9 mouse cellular contexts compared by ENCODE assay signal in the genomic region with DNA sequence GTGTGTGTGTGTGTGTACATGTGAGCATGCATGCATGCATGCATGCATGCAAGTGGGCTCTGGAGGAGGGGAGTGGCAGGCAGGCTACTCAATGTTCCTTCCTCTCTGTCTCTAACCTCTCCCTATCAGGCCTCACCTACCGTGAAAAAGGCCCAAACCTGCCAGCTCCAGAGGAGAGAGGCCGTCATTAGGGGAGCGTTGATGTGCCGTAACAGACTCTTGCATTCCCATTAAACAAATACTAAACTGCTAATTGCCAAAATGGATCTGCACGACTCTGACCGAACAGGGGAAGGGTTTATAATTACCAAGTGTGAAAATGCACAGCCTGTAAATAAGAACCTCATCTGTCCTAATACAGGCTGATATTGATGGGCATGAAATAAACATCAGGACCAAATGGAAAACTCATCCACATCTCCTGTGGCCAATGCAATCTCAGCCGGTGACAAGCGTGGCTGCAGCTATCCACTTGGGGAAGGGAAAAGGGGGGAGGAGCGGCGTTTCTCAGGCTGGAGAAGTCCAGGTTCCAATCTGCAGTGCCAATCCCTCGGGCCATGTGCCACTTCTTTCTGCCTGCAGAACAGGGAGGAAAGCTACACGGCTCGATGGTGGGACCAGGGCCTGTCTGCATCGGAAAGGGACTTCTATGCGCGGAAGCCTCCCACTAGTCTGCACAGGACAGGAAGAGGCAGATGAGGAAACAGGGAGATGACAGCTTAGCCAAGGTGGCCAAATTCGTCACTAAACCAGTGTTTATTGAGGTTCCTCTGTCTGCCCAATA.
DNase-seq lines count a peak whose midpoint lies in the region; ATAC-seq lines count a peak whose summit lies in the region.
"Had no signal": no experiment of that assay in that cellular context is flagged by ENCODE, and none has a peak within 500 bp of the region (broad histone marks: within the 10 kb centered on the region; RNA-seq: fewer than 3 reads in every experiment).

No protein-coding gene starts in this region.

- H3K4me3 ChIP-seq in forebrain, embryonic 14.5 days (ENCODE audit: low read depth, low read length): no peak overlapping the region
- H3K4me3 ChIP-seq in hindbrain, embryonic 13.5 days: no peak overlapping the region
- no peak overlapping the region for H3K4me3 ChIP-seq in neural tube, embryonic 14.5 days (ENCODE audit: low read depth, low read length)
- no peak overlapping the region for H3K4me3 ChIP-seq in intestine, embryonic 15.5 days (replicated peaks)

- no peak overlapping the region for H3K9ac ChIP-seq in forebrain, embryonic 14.5 days (ENCODE audit: low read length)
- peak overlapping the region; percentile 21 for H3K9ac ChIP-seq in hindbrain, embryonic 13.5 days
- no peak overlapping the region for H3K9ac ChIP-seq in neural tube, embryonic 14.5 days (replicated peaks; ENCODE audit: low read depth, low read length)
- H3K9ac ChIP-seq in intestine, embryonic 15.5 days: no peak overlapping the region
- H3K9ac ChIP-seq: lung, embryonic 14.5 days had no signal

- no peaks in the 10 kb centered on the region for H3K27me3 ChIP-seq in forebrain, embryonic 14.5 days (replicated peaks; ENCODE audit: control insufficient read depth, insufficient read depth, low read length)
- no peaks in the 10 kb centered on the region for H3K27me3 ChIP-seq in hindbrain, embryonic 13.5 days
- H3K27me3 ChIP-seq in neural tube, embryonic 14.5 days (ENCODE audit: control insufficient read depth, insufficient read depth, low read length): no peaks in the 10 kb centered on the region
- no peaks in the 10 kb centered on the region for H3K27me3 ChIP-seq in intestine, embryonic 15.5 days (replicated peaks)

- peaks cover 38% of the 10 kb centered on the region for H3K4me1 ChIP-seq in forebrain, embryonic 14.5 days (ENCODE audit: control insufficient read depth, insufficient read depth, low read length)
- peaks cover 83% of the 10 kb centered on the region for H3K4me1 ChIP-seq in hindbrain, embryonic 13.5 days (replicated peaks)
- H3K4me1 ChIP-seq in neural tube, embryonic 14.5 days (ENCODE audit: control insufficient read depth, insufficient read depth, low read length): peaks cover 39% of the 10 kb centered on the region
- H3K4me1 ChIP-seq in intestine, embryonic 15.5 days (replicated peaks): peaks cover 23% of the 10 kb centered on the region

- peak; percentile 51 for ATAC-seq in forebrain, embryonic 14.5 days
- peak; percentile 56 for ATAC-seq in hindbrain, embryonic 13.5 days (ENCODE audit: low FRiP score)
- ATAC-seq in neural tube, embryonic 14.5 days (ENCODE audit: low read depth): peak; percentile 48; the same call in 1 of the 2 replicates
- ATAC-seq in intestine, embryonic 15.5 days: no peak

- 40% methylated on average over 17 of the region's 17 CpGs for WGBS in forebrain, embryonic 14.5 days
- WGBS in hindbrain, embryonic 13.5 days: 43% methylated on average over 17 of the region's 17 CpGs
- 45% methylated on average over 17 of the region's 17 CpGs for WGBS in neural tube, embryonic 14.5 days
- WGBS in intestine, embryonic 15.5 days: 83% methylated on average over 17 of the region's 17 CpGs

- peak; percentile 42 to 61 for DNase-seq in right cerebral cortex, postnatal 10 days (ENCODE audit: low spot score in 2 of 2)
- no peak for DNase-seq in right cerebral cortex, adult 18-20 months
- DNase-seq in forebrain, embryonic 14.5 days (ENCODE audit: low spot score): peak; percentile 61
- DNase-seq in frontal cortex, postnatal 25 days (ENCODE audit: low spot score in 2 of 2): no peak
- DNase-seq in embryo, embryonic 9.5 days (ENCODE audit: extremely low spot score): no peak

- no peak overlapping the region for H3K4me2 ChIP-seq in forebrain, embryonic 14.5 days (ENCODE audit: low read length)
- H3K4me2 ChIP-seq in hindbrain, embryonic 13.5 days: no peak overlapping the region
- no peak overlapping the region for H3K4me2 ChIP-seq in neural tube, embryonic 14.5 days (ENCODE audit: low read depth, low read length)
- H3K4me2 ChIP-seq in intestine, embryonic 15.5 days (replicated peaks): no peak overlapping the region
- H3K4me2 ChIP-seq: lung, embryonic 14.5 days had no signal

- no peaks in the 10 kb centered on the region for H3K9me3 ChIP-seq in forebrain, embryonic 14.5 days (replicated peaks; ENCODE audit: control insufficient read depth, low read length)
- no peaks in the 10 kb centered on the region for H3K9me3 ChIP-seq in hindbrain, embryonic 13.5 days
- H3K9me3 ChIP-seq in neural tube, embryonic 14.5 days (ENCODE audit: control insufficient read depth, low read length): no peaks in the 10 kb centered on the region
- H3K9me3 ChIP-seq in intestine, embryonic 15.5 days: no peaks in the 10 kb centered on the region

- peak overlapping the region; percentile 75 for H3K27ac ChIP-seq in forebrain, embryonic 14.5 days (ENCODE audit: low read depth, low read length)
- peak overlapping the region; percentile 86 for H3K27ac ChIP-seq in hindbrain, embryonic 13.5 days
- peak overlapping the region; percentile 64 for H3K27ac ChIP-seq in neural tube, embryonic 14.5 days (ENCODE audit: low read depth, low read length)
- no peak overlapping the region for H3K27ac ChIP-seq in intestine, embryonic 15.5 days

- H3K36me3 ChIP-seq in forebrain, embryonic 14.5 days (ENCODE audit: control insufficient read depth, insufficient read depth, low read length): no peaks in the 10 kb centered on the region
- H3K36me3 ChIP-seq in hindbrain, embryonic 13.5 days: no peaks in the 10 kb centered on the region
- no peaks in the 10 kb centered on the region for H3K36me3 ChIP-seq in neural tube, embryonic 14.5 days (ENCODE audit: control insufficient read depth, insufficient read depth, low read length)
- H3K36me3 ChIP-seq in intestine, embryonic 15.5 days: no peaks in the 10 kb centered on the region

Comparison
In these comparisons a context has a peak if more than half of its experiments do, and no peak if none do; other contexts are left out.
1. DNase-seq: peak in right cerebral cortex, postnatal 10 days (2 of 2) and forebrain, embryonic 14.5 days (single experiment); none in right cerebral cortex, adult 18-20 months (single experiment), frontal cortex, postnatal 25 days (0 of 2) and embryo, embryonic 9.5 days (single experiment).